Mouse (Mus musculus) heart, adult 2 months (tissue): ENCODE results near the gene Snrk. TPM values are rescaled to one million over a fixed set of nuclear protein-coding genes. Genes with fewer than 3 reads are reported as not detected.
A peak's percentile ranks its signal among the peaks of the same experiment; 100 is the strongest.

Experiments used
- DNase-seq, 2 experiments: peaks; one replicate each; pipeline ENCODE4 v3.0.0; 2021
- H3K27ac ChIP-seq: fragments of 200-600 bp; 2 replicates; pipeline ENCODE4 v1.8.1; 2022
- H3K27me3 ChIP-seq: fragments of 200-500 bp; 2 replicates; pipeline ENCODE4 v1.6.1; 2012; ENCODE audit warnings: mild to moderate bottlenecking, low read length, inconsistent platforms, mixed read lengths; ENCODE audit not compliant: control insufficient read depth, insufficient read depth
- H3K36me3 ChIP-seq: fragments of 200-500 bp; 2 replicates; pipeline ENCODE4 v1.6.1; 2012; ENCODE audit warnings: low read length, inconsistent platforms; ENCODE audit not compliant: control insufficient read depth, insufficient read depth
- H3K4me1 ChIP-seq: fragments of 200-500 bp; 2 replicates; pipeline ENCODE4 v1.6.1; 2011; ENCODE audit warnings: low read length; ENCODE audit not compliant: control insufficient read depth, insufficient read depth
- H3K4me3 ChIP-seq: fragments of 200-600 bp; 2 replicates; pipeline ENCODE4 v1.8.1; 2022
- H3K79me2 ChIP-seq: fragments of 200-500 bp; replicated peaks from 2 replicates; pipeline ENCODE4 v1.6.1; 2012; ENCODE audit warnings: mild to moderate bottlenecking, inconsistent platforms, low read length, moderate library complexity, mixed read lengths; ENCODE audit not compliant: control insufficient read depth, insufficient read depth
- H3K9ac ChIP-seq: fragments of 200-500 bp; 2 replicates; pipeline ENCODE4 v1.6.1; 2012; ENCODE audit warnings: low read depth, mild to moderate bottlenecking, control low read depth, inconsistent platforms, low read length, mixed read lengths
- CTCF ChIP-seq: fragments of 200-600 bp; IDR thresholded peaks from 2 replicates; pipeline ENCODE4 v1.8.1; 2022; ENCODE audit warnings: antibody characterized with exemption, mild to moderate bottlenecking, moderate library complexity
- EP300 ChIP-seq: fragments of 200-500 bp; IDR thresholded peaks from 2 replicates; pipeline ENCODE4 v1.6.1; 2011; ENCODE audit warnings: low read depth, low read length, control low read depth; ENCODE audit not compliant: insufficient read depth
- POLR2A ChIP-seq: fragments of 200-500 bp; IDR thresholded peaks from 2 replicates; pipeline ENCODE4 v1.6.1; 2011; ENCODE audit warnings: mild to moderate bottlenecking, low read depth, low read length, control low read depth; ENCODE audit not compliant: insufficient read depth
- WGBS: fragments of 180-500 bp; shearing (Covaris S2); methylation state at CpG from one replicate; pipeline ENCODE4 v1.1.7; 2018; 5-methylcytosine and 5-hydroxymethylcytosine counted together
- intact Hi-C: fragments of 180-260 bp; cut with DNase I; formaldehyde crosslinking; loops from one replicate; pipeline ENCODE4 v1.15.1; 2025
- polyA plus RNA-seq: library from polyadenylated mRNA; depleted of rRNA; stranded (reverse); fragments of >200 nt; gene quantifications from 2 replicates; pipeline ENCODE4 v1.2.3, GENCODE M21; 2012
- total RNA-seq, 2 experiments: library from RNA; stranded (reverse); gene quantifications; 2 replicates each; pipeline ENCODE4 v1.2.3; 2021

Gene Snrk
- total and polyA plus RNA-seq, 3 experiments: 68.0 to 163 (median 142) TPM

DNA sequence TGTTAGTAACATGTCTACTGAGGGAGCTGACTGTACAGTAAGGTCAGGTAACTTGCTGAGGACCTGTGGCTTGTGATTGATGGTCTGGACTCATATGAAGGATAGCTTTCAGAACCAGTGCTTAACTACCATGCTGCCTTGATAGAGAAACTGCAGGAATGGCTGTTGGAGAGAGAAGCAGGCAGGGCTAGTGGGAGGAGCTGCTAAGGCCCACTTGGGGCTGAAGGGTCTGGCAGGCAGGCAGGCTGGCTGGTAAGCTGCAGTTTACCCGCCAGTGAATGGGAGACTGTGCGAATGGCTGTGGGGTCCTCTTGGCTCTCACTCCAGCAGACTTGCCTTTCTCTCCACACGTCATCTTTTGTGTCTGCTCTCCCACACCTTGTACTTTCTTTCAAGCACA lies 13.6 kb downstream of the Snrk start:
- peaks cover 67% of the 10 kb centered on the region for H3K36me3 ChIP-seq
- H3K4me1 ChIP-seq: peaks cover 44% of the 10 kb centered on the region
- TF ChIP-seq EP300 (no peak), CTCF (no peak)
- 8% methylated on average over 3 of the region's 3 CpGs for WGBS
- no peaks in the 10 kb centered on the region for H3K27me3 ChIP-seq
- H3K4me3 ChIP-seq: peak overlapping the region; percentile 16; the same call in 1 of the 2 replicates
- H3K9ac ChIP-seq: 0 out of 2 replicates have a peak overlapping the region, but pooled peaks have one; percentile 1
- intact Hi-C loops: no loop called here
- DNase-seq: no peak
- peaks cover 17% of the 10 kb centered on the region for H3K79me2 ChIP-seq
- peak overlapping the region; percentile 36 for H3K27ac ChIP-seq

DNA sequence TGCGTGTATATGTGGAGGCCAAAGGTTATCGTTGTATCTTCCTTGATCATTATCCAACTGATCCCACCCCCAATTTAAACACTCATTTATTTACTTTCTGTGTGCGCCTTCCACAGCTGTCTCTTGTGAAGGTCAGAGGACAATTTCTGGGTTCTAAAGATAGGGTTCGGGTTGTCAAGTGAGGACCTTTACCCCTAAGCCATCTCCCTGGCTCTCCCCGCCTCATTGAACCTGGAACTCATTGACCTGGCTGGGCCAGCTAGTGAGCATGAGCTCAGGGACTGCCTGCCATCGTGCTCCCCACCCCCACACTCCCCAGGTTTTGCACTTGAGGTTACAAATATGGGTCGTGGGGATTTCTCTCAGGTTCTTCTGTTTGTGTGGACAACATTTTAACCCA lies 15.1 kb downstream of the Snrk start:
- peaks cover 15% of the 10 kb centered on the region for H3K79me2 ChIP-seq
- no peak for DNase-seq

DNA sequence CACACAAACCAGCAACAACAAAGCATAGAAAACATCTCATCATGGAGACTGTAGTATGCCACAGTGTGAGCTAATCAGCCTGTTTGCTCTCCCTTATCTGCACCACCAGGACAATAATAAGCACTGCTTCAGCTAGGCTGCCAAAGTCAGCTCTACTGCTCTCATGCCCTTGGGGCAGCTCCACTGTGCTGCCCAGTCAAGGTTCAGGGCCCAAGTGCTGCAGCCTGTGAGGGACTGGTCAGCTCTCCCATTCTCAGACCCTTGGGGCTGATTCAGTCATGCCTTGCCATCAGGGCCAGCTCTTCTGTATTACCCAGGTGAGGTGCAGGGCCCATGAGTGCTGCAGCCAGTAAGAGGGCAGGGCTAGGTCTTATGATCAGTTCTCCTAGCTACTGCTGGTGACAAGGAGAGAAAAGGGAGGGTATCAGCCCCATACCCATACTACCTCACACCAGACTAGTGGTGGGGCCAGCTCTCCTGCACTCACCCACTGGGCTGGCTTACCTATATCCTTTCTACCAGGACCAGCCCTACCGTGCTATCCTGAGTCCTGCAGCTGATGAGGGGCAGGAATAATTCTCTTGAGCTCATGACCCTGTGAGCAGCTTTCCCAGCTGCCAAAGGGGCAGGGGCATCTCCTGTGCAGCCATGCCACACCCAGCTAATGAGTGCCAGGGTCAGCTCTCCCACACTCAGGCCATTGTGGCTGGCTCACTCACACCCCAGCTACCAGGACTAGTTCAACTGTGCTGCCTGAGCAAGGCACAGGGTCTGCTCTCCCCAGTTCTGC lies 18.2 kb downstream of the Snrk start:
- Histone ChIP-seq H3K4me1 (peaks cover 39% of the 10 kb centered on the region), H3K27ac (peak overlapping the region; percentile 74), H3K36me3 (peaks cover 72% of the 10 kb centered on the region), H3K79me2 (peaks cover 10% of the 10 kb centered on the region), H3K27me3 (no peaks in the 10 kb centered on the region), H3K4me3 (no peak overlapping the region), H3K9ac (no peak overlapping the region)
- intact Hi-C loops: loop anchor here (5.0 kb wide), 1 partner anchor 37 kb away; no protein-coding TSS in a partner anchor
- WGBS: 7% methylated on average over 1 of the region's 1 CpGs
- DNase-seq: peak in 1 of 2 experiments; percentile 61
- TF ChIP-seq EP300: 0 out of 2 replicates have a peak, but pooled peaks have one; percentile 14
- 0 out of 2 replicates have a peak, but pooled peaks have one; percentile 5 for TF ChIP-seq POLR2A
- 0 out of 2 replicates have a peak, but pooled peaks have one; percentile 6 for TF ChIP-seq CTCF

More for the DNA sequence above, 15.1 kb downstream of the Snrk start:
- Histone ChIP-seq H3K4me1 (peaks cover 42% of the 10 kb centered on the region), H3K27me3 (no peaks in the 10 kb centered on the region), H3K4me3 (no peak overlapping the region), H3K27ac (no peak overlapping the region), H3K9ac (no peak overlapping the region), H3K36me3 (peaks cover 67% of the 10 kb centered on the region)
- 72% methylated on average over 7 of the region's 7 CpGs for WGBS
- TF ChIP-seq EP300 (no peak), CTCF (no peak)
- intact Hi-C loops: no loop called here

DNA sequence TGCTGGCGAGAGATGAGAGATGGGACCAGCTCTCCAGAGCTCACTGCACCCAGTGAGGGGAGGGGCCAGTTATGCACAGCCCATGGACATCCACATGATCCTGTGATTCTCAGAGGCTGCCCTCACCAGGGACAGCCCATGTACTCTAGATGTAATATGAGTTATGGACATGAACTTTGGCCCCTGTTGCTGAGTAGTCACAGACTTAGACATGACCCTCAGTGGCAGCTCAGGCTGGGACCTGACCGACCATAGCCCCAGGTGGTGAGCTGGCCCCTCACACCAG lies 18.8 kb downstream of the Snrk start:
- Histone ChIP-seq H3K27ac (peak overlapping the region; percentile 74), H3K79me2 (peaks cover 10% of the 10 kb centered on the region), H3K4me1 (peaks cover 37% of the 10 kb centered on the region), H3K36me3 (peaks cover 77% of the 10 kb centered on the region), H3K27me3 (no peaks in the 10 kb centered on the region), H3K4me3 (no peak overlapping the region), H3K9ac (no peak overlapping the region)
- 61% methylated on average over 2 of the region's 2 CpGs for WGBS
- DNase-seq: no peak
- TF ChIP-seq EP300: no peak
- TF ChIP-seq CTCF: no peak
- TF ChIP-seq POLR2A: no peak
- intact Hi-C loops: loop anchor here (5.0 kb wide), 1 partner anchor 36 kb away; no protein-coding TSS in a partner anchor

DNA sequence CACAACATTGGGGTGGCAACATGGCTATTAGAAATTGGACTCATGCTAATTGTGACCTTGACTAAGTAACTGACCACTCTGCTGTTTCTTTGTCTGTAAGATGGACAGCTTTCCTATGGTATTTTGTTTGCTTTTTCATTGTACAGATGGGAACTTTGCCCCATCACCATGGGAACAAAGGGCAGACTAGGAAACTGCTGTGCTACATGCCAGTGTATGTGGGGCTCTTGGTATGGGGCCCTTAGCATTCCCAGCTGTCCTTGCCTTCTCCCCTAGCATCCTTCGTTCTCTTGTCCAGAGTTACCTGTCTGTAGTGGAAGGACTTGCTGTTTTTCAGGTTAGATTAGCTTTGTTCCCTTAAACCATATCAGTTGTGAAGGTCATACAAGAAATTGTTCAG lies 20.9 kb downstream of the Snrk start:
- WGBS: 79% methylated on average over 1 of the region's 1 CpGs
- no peak overlapping the region for H3K9ac ChIP-seq
- H3K27ac ChIP-seq: peak overlapping the region; percentile 9; the same call in 1 of the 2 replicates
- TF ChIP-seq POLR2A (no peak), EP300 (no peak)
- H3K27me3 ChIP-seq: no peaks in the 10 kb centered on the region
- peaks cover 8% of the 10 kb centered on the region for H3K79me2 ChIP-seq
- intact Hi-C loops: loop anchor here (5.0 kb wide), 1 partner anchor 34 kb away; no protein-coding TSS in a partner anchor
- H3K4me3 ChIP-seq: no peak overlapping the region
- peaks cover 41% of the 10 kb centered on the region for H3K4me1 ChIP-seq
- peaks cover 72% of the 10 kb centered on the region for H3K36me3 ChIP-seq
- no peak for DNase-seq

DNA sequence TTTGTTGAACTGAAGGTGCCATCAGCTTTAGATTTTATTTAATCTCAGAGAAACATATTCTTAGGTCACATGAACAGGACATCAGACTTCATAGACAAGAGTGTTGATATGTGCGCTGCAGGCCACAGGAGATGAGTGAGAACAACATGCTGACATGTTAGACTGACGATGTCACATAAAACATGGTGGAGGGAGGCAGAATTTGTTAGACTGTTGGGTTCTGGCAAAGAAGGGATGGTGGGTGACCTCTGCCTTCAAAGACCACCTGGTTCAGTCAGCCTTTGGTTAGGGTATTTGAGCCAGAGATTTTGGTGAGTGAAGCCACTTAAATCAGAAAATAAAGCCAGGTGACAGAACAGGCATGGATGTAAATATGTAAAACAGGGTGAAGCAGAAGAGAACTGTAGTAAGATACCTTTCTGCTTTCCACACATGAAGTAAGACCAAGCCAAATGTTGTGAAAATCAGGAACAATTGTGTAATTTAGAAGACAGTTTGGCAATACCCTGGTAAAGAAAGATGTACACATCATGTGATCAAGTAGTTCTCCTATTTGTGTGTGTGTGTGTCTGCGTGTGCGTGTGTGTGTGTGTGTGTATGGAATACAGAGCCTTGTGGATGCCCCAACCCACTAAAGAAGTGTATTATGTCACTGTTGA lies 21.4 kb downstream of the Snrk start:
- TF ChIP-seq CTCF (no peak), EP300 (no peak), POLR2A (no peak)
- intact Hi-C loops: loop anchor here (5.0 kb wide), 1 partner anchor 34 kb away; no protein-coding TSS in a partner anchor
- Histone ChIP-seq H3K4me1 (peaks cover 43% of the 10 kb centered on the region), H3K27me3 (no peaks in the 10 kb centered on the region), H3K9ac (no peak overlapping the region), H3K79me2 (peaks cover 8% of the 10 kb centered on the region), H3K27ac (no peak overlapping the region; the same call in 1 of the 2 replicates), H3K4me3 (no peak overlapping the region), H3K36me3 (peaks cover 71% of the 10 kb centered on the region)
- 82% methylated on average over 4 of the region's 4 CpGs for WGBS
- DNase-seq: peak in 1 of 2 experiments; percentile 4
